Mouse (Mus musculus): ENCODE measurements at regions not wholly inside any gene's neighbourhood (a gene's known extent, or its start where the extent isn't known, plus 50 kb on each side); places are given as distances from the start of the nearest gene placed in this dataset.
"Not testable (repeated sequence)": the region's sequence is repeated elsewhere in the genome, so short reads cannot be mapped to it uniquely, and the experiment has no call there.

DNA sequence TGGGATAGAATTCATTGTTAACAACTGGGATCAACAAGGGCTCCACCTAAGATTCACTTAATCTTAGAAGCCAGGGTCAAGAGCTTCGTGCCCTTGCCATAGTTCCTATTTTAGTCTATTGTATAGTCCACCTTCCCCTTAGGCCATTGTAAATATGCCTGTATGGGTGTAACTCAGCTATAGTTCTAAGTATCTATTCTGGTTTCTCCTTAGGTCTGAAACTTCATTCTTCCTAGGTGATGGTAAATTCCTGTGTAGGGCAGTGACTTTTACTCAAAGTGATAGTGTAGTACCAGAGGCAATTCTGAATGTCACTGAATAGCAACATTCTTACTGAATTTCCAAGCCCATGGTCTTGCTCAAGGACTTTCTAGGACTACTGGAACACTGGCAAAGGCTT lies 989.4 kb downstream of the Ankrd7 start:
- DNase-seq, result not testable (repeated sequence)

DNA sequence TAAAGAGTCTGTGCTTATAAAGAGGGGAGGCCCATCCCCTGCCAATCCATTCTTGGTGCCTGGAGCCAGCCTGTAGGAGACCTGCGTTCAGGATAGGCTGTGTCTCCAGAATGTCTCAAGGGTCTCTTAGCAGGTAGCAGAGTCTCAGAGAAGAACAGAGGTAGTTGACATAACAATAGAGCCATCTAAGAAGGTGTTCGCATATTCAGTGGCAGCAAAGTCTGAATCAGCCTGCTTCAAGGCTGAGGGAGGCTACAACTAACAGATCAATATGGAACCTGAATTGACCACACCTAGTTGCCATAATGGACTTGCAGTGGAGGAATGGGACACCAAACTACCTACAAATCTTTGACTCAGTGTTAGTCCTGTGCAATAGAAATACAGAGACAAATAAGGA lies 998.0 kb downstream of the Ankrd7 start:
- no peak for DNase-seq

DNA sequence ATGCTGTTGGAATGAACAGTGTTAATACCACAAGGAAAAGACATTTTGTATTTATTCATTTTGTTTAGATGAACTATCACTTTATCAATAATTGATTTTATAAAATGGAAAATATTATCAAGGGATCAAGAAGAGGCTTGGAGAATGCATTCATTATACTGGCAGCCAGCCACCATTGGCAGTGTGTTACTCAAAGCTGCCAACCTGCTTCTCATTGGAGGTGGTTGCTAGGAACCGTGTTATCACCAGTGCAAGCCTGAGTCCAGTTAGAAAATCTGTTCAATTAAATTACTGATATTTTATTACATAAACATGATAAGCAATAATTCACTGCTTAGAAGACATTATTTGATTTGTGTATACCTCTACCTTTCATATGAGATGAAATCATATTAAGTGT lies 1003.6 kb downstream of the Ankrd7 start:
- no peak for DNase-seq

DNA sequence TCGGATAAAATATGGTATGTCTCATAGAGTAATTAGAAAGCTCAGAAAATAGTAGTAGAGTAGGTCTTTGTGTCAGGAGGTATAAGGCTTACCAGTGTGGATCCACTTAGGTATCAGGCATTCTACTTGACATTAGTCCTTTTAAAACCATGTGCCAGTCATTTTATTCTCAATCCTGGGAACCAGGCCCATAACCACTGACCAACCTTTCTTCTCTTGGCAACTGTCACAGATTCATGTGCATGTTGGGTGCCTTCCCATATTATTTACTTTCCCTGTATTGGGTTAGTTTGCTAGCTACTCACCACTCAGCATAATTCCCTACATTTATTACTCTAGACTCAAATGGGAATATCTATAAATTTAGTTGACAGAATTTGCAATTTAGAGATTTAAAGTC lies 1045.1 kb downstream of the Ankrd7 start:
- DNase-seq, result no peak

DNA sequence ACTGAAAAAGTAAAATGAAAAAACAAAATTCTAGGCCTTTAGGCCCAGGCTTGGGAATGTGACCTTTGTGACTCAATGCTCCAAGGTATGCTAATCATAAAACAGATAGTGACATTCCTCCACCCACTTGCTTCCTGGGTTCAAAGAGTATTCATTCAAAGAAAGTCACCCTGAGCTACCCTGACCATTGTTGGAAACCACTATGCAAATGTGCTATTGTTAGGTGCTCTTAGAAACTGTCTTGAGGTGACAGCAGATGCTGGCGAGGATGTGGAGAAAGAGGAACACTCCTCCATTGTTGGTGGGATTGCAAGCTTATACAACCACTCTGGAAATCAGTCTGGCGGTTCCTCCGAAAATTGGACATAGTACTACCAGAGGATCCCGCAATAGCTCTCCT lies 1075.7 kb downstream of the Ankrd7 start:
- DNase-seq, result not testable (repeated sequence)

DNA sequence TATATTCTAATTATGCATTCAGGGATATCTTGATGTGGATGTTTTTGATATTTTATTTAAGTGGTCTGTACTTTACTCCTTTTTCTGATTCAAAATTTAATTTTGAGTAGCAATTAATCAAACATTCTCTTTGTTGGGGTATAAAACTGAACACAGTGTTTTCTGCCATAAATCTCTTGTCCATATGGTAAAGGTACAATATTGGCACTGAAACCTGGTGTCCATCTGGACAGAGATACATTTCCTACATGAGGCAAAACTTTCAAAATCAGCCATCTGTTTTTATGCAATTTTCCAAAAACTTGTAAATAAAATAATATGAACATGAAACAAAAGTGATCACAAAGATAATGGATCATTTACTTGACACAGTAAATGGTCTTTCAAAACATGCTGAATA lies 1078.2 kb downstream of the Ankrd7 start:
- DNase-seq, result no peak

DNA sequence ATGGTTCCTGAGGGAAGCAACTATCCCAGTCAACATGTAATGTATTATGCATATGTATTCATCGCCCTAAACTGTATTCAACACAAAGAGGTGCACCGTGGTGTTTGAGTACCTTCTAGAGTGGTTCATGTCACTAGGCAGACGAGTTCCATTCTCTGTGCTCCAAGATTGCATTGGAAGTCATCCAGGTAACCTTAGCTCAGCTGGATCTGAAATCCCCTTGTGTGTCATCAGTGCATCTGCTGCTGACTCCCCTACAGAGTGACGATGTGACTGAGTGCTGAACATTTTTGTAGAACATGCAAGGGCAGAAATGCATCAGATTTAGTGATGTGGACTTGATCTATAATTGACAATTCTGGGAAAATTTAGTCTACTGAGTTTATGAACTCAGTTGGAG lies 1079.6 kb downstream of the Ankrd7 start:
- no peak for DNase-seq

DNA sequence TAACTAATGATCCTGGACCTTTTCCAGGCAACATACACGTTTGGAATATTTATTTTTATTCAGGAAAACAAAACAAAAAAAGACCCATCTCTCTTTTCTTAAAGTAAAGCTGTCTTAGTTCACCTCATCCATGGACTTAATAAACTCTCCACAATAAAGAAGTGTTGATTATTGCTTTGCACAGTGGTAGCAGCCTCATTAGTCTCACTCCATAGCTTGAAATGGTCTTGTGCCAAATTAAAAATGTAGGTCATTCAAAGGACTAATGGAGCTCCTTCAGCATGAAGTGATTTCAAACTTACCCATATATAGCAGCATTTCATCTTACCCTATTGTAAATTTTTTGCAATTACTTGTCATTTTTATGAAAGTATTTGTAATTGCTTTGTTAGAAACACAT lies 1109.8 kb downstream of the Ankrd7 start:
- no peak for DNase-seq

DNA sequence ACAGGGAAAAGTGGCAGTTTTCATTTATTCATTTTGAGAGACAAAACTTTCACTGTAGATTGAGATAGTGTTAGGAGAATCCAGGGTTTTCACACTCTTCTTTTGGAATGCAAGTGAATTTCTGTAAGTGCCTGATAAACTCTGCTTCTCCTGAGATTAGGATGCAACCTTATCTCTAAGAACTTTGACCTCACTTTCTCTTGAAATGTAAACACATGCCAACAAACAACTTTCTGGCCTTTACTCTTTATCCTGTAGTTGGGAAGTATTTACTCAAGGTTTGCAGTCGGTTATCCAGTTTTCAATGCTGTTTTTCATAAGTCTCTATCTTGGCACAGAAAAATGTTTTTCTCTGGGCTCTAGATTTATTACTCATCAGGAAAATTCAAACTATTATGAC lies 1125.7 kb downstream of the Ankrd7 start:
- no peak for DNase-seq

DNA sequence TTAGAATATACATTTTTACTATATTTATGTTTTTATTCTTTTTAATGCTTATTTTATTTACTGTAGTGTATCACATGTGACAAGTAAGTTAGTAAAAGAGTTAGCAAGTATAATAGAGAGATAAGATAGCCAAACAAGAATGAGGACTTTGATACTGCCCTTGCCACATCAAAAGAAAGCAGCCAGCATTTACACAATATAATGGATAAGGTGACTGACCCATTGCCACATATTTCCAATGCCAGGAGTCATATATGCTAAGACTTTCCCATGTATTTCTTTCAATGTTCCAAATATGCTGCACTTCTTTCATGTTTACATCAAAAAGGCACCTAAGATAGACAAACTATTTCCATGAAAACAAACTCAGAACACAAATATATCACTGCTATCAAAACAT lies 1162.3 kb downstream of the Ankrd7 start:
- no peak for DNase-seq

DNA sequence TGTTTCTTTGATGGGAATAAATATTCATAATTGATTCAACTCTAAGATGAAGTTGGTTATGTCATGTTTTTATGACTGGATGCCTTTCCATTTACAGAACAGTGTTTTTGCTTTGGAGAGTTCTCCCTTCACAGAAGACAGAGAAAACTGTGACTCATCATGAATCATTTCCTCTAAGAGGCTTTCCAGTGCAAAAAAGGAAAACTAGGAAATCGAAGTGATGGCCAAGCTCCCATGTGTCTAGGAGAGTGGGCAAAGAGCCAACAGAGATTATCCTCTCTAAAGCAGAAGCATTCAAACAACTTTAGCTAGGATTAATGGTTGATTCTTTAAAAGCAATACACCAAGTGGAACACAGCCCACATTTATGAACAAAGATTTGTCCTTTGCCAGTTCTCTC lies 1171.7 kb downstream of the Ankrd7 start:
- DNase-seq, result peak; percentile 3

DNA sequence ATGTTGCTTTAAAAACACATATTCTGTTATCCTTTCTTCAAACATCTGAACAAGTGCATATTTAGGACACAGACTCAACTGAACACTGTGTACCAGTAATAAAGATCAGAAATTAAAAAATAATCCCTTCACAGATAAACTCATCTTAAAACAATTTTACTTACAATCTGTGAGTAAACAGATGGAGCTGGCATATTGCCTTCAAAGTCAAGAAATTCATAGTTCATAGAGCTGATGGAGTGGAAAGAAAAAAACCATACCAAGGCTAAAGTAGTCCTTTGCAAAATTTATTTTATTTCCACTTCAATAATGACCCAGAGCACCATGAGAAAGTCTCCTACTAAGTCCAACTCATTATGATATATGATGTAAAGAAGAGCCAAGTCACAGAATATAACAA lies 1136.6 kb upstream of the Kcnd2 start:
- no peak for DNase-seq

DNA sequence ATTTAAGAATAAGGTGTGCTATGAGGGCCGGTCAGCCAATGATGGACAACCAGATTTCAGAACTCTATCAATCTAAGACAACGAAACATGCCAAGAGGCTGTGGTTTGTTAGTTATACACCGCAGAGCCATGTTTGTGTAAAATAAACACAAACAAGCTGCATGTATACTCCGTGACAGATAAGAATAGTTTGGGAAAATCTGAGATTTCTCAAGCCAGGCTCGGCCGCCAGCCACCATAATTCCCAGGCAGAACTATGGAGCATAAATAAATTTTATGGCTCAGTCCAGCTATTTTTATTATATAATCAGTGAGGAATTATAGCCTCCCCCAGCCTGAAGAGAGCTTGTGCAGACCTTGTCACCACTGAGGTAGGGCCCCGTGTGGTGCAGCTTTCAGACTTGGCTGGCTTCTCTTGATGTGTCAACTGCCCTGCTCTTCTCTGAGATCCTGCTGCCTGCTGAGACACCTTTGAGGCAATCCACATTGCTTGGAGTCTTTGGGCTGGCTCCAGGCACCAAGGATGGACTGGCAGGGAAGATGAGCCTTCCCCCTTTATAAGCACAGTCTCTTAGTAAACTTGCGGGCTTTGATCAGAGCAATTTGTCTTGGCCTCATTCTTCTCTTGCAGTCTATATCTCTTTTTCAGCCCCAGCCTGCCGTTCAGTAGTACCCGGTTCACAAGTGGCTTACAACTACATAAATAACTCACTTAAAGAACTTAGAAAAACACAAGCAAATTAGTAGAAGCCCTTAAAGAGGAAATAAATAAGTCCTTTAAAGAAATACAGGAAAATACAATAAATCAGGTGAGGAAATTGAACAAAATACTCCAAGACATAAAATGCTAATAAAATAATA lies 1123.0 kb upstream of the Kcnd2 start:
- DNase-seq, result no peak

DNA sequence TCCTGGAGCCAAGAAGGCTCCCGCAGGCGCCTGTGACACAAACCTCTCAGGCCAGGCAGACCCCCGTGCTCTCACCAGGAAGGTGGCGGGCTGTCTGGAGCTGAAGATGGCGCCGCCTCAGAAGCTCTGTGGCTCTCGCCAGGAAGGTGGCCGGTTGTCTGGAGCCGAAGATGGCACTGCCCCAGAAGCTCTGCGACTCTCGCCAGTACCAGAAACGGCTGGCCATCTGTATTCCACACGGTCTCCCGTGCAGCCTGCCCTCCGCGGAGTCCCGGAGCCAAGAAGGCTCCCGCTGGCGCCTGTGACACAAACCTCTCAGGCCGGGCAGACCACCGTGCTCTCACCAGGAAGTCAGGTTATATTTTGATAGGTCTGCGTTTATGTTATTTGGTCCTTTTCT lies 1081.3 kb upstream of the Kcnd2 start:
- DNase-seq, result not testable (repeated sequence)

DNA sequence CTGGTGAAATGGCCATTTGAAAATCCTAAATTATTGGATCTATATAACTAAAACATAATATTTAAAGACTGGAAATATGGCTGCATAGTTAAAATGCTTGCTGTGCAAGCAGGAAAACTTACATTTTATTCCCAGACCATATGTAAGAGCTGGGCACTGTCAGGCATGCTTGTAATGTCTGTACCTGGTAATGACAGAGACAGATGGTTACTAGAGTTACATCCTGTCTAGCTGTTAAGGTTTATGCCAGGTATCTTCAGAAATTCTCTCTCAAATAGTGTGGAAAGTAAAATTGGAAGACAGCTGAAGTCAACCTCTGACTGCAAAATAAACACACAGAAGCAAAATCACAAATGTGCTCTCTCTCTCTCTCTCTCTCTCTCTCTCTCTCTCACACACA lies 1077.8 kb upstream of the Kcnd2 start:
- DNase-seq, result no peak
